Mouse (Mus musculus): ENCODE data around the gene Rad51b. TPM values are rescaled to one million over a fixed set of nuclear protein-coding genes. Genes with fewer than 3 reads are reported as not detected.

The Rad51b gene
- polyA plus RNA-seq, 1 experiment from 2014 or later, result 6.5 TPM

DNA sequence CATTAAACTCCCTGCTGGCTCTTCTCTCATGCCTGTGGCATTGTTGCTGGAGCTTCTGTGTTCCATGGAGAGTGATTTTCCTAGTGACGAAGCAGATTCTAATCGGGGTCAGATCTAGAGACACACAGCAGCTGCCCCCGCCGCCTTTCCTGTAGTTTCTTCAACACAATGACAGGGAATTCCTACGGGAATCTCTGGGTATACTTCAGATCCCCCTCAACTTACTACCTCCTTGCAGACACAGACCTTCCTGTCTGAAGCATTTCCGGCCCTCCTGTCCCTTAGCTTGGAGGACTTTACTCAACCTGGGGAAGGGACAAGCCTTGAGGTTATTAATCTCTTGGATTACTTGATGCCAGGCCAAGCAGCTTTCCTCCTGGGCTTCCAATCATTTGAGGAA is 499.2 kb downstream of the Rad51b start:
- WGBS, result 56% methylated on average over 6 of the region's 6 CpGs
- Histone ChIP-seq H3K4me1 (replicated peaks; ENCODE audit: control insufficient read depth, insufficient read depth, low read length) (no peaks in the 10 kb centered on the region), H3K27ac (ENCODE audit: low read depth, low read length) (no peak overlapping the region), H3K4me3 (ENCODE audit: low read depth, low read length) (no peak overlapping the region), H3K4me2 (replicated peaks; ENCODE audit: low read depth, low read length) (no peak overlapping the region), H3K27me3 (ENCODE audit: control insufficient read depth, insufficient read depth, low read length) (no peaks in the 10 kb centered on the region), H3K36me3 (ENCODE audit: control insufficient read depth, insufficient read depth, low read length) (no peaks in the 10 kb centered on the region), H3K9me3 (ENCODE audit: control insufficient read depth, low read length) (no peaks in the 10 kb centered on the region), H3K9ac (ENCODE audit: low read depth, low read length) (no peak overlapping the region)
- no peak for ATAC-seq (ENCODE audit: low FRiP score)
- no peak for DNase-seq (ENCODE audit: low spot score)

DNA sequence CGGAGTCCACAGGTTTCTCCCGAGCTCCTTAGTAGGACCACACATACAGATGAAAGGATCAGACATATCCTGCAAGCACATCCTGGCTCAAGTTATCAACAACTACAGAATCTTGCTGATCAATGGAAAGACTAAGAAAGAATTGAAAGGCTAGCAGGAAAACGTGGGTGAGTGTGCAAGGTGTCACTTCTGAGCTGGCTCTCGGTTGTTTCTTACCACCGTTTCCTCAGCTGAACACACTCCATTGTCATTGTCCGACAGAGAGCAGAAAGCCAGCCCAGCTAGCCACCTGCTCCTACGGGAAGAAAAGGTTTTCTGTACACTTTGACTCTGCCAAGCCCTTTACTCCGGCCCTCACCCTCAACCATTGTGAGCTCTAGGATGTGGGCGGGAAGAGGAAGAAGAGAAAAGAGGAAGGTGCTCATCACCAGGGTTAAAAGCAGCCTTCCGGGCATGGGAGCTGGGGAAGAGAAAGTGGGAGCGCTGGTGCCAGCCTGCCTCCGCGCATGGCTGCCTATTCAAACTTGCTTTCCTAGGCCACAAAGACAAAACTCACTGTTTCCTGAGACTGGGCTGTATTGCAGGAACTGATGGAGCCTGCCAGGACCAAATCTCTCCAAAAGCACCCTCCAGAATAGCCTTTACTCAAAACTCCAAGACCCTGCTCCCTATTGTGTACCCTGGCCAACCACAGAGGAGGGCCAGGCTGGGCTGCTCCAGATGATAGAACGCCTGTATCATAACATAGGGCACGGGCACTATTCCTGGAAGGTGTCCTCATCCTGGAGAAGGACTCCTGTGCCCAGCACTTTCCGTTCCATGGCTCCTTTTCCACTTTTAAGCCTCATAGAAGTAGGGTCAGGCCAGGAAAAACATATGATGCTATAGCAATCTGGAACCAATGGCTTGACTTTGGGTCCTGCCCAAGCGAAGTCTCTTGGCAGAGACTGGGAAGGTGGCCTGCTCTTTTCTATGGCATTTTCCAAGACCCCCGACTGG is 500.0 kb downstream of the Rad51b start:
- Histone ChIP-seq H3K9ac (ENCODE audit: low read depth, low read length) (no peak overlapping the region), H3K27me3 (ENCODE audit: control insufficient read depth, insufficient read depth, low read length) (no peaks in the 10 kb centered on the region), H3K36me3 (ENCODE audit: control insufficient read depth, insufficient read depth, low read length) (no peaks in the 10 kb centered on the region), H3K9me3 (ENCODE audit: control insufficient read depth, low read length) (no peaks in the 10 kb centered on the region), H3K4me3 (ENCODE audit: low read depth, low read length) (no peak overlapping the region), H3K4me1 (replicated peaks; ENCODE audit: control insufficient read depth, insufficient read depth, low read length) (no peaks in the 10 kb centered on the region), H3K27ac (ENCODE audit: low read depth, low read length) (no peak overlapping the region), H3K4me2 (replicated peaks; ENCODE audit: low read depth, low read length) (no peak overlapping the region)
- 73% methylated on average over 18 of the region's 18 CpGs for WGBS
- no peak for ATAC-seq (ENCODE audit: low FRiP score)
- DNase-seq (ENCODE audit: low spot score), result no peak

DNA sequence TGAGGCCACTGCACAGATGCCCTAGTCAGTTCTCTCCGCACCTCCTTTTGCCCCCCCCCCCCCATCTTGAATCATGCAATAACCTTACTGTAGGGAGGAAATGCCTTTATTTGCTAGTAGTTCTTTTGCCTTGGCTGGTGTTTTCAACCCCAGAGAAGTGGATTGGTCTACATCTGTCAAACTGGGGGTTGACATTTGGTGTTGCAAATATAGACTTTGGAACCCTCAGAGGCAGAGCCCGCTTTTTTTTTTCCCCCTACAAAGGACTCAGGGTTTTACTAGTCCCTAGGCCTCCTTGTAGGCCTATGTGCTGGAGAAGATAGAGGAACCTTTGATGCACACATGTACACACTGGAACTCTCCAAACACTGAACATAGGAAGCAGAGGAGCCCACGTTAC is 501.4 kb downstream of the Rad51b start:
- Histone ChIP-seq H3K4me2 (replicated peaks; ENCODE audit: low read depth, low read length) (no peak overlapping the region), H3K4me1 (replicated peaks; ENCODE audit: control insufficient read depth, insufficient read depth, low read length) (no peaks in the 10 kb centered on the region), H3K27me3 (ENCODE audit: control insufficient read depth, insufficient read depth, low read length) (no peaks in the 10 kb centered on the region), H3K4me3 (ENCODE audit: low read depth, low read length) (no peak overlapping the region), H3K9me3 (ENCODE audit: control insufficient read depth, low read length) (no peaks in the 10 kb centered on the region), H3K36me3 (ENCODE audit: control insufficient read depth, insufficient read depth, low read length) (no peaks in the 10 kb centered on the region), H3K27ac (ENCODE audit: low read depth, low read length) (no peak overlapping the region), H3K9ac (ENCODE audit: low read depth, low read length) (no peak overlapping the region)
- WGBS, result 90% methylated on average over 3 of the region's 3 CpGs
- no peak for DNase-seq (ENCODE audit: low spot score)
- ATAC-seq (ENCODE audit: low FRiP score), result no peak

DNA sequence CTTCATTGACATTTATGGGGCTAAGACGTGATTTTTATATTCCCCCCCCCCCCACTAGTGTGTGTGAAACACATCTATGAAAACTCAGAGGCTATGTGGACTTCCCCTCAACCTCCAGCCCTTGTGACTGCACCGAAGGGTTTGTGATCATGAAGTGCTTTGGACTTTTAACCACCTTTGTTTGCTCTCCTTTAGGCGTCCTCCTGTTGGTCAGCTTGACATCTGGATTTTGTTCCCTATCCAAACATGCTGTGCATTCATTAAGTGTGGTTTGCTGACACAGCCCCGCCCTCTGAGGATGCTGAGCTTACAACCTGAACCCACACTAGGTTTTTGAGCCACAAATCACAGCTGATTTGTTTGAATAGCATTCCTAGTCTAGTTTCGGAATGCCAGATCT is 502.3 kb downstream of the Rad51b start:
- Histone ChIP-seq H3K4me3 (ENCODE audit: low read depth, low read length) (no peak overlapping the region), H3K4me2 (replicated peaks; ENCODE audit: low read depth, low read length) (no peak overlapping the region), H3K4me1 (replicated peaks; ENCODE audit: control insufficient read depth, insufficient read depth, low read length) (peaks cover 1% of the 10 kb centered on the region; the same call in 1 of the 2 replicates), H3K36me3 (ENCODE audit: control insufficient read depth, insufficient read depth, low read length) (no peaks in the 10 kb centered on the region), H3K27me3 (ENCODE audit: control insufficient read depth, insufficient read depth, low read length) (no peaks in the 10 kb centered on the region), H3K9me3 (ENCODE audit: control insufficient read depth, low read length) (no peaks in the 10 kb centered on the region), H3K9ac (ENCODE audit: low read depth, low read length) (no peak overlapping the region), H3K27ac (ENCODE audit: low read depth, low read length) (no peak overlapping the region)
- DNase-seq (ENCODE audit: low spot score) (no peak), ATAC-seq (ENCODE audit: low FRiP score) (no peak)
- 62% methylated on average over 5 of the region's 5 CpGs for WGBS

DNA sequence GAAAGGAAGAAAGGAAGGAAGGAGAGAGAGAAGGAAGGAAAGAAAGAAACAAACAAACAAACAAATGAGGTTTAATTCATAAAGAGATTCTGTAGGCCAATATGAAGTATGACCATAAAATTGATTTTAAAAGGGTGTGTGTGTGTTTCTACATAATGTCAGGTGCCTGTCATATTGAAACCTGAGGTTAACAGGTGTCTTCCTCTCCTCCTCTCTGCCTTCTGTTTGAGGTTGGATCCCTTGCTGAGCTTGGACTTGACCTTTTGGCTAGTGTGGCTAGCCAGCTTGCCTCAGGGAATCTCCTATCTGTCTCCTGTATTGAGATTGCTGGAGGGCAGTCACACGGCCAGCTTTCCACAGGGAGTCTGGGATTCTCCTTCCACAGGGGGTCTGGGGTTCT is 506.6 kb downstream of the Rad51b start:
- no peak overlapping the region for H3K27ac ChIP-seq (ENCODE audit: low read depth, low read length)
- H3K4me2 ChIP-seq (replicated peaks; ENCODE audit: low read depth, low read length), result no peak overlapping the region
- 69% methylated on average over 1 of the region's 1 CpGs for WGBS
- H3K9me3 ChIP-seq (ENCODE audit: control insufficient read depth, low read length), result no peaks in the 10 kb centered on the region
- H3K9ac ChIP-seq (ENCODE audit: low read depth, low read length), result no peak overlapping the region
- DNase-seq (ENCODE audit: low spot score) (no peak), ATAC-seq (ENCODE audit: low FRiP score) (no peak)
- H3K36me3 ChIP-seq (ENCODE audit: control insufficient read depth, insufficient read depth, low read length), result no peaks in the 10 kb centered on the region
- no peaks in the 10 kb centered on the region for H3K27me3 ChIP-seq (ENCODE audit: control insufficient read depth, insufficient read depth, low read length)
- no peak overlapping the region for H3K4me3 ChIP-seq (ENCODE audit: low read depth, low read length)
- peaks cover 12% of the 10 kb centered on the region for H3K4me1 ChIP-seq (replicated peaks; ENCODE audit: control insufficient read depth, insufficient read depth, low read length)

DNA sequence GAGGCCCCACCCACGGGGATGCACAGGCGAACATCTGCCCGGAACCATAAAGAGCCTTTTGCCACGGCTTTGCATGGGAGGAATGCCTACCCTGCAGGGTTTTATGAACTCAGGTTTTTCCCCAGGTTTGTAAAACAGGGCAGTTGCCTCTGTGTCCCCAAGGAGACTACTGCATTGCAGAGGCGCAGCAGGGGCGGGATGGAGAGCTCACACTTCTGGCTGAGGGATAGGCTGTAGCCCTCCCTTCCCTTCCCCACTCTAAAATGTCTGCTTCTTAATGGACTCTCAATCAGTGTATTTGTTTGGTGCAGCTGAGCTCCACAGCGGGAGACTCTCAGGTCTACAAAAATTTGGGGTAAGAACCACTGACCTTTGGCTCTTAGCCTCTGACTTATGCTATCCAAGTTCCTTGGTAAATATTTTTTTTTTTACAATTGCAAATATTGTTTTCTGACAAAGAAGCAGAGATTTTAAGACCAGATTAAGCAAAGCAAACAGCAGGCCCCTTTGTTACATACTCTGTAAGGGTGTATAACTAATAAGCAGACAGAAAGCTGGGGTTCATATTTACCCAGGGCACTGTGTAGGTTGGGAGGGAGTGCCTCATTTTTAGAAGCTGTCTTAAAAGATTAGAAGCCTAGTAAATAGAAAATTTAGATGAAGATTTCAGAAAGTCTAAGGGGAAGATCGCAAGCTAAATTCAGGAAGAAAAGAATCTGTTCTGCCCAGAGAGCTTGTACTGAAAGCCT is 507.9 kb downstream of the Rad51b start:
- H3K36me3 ChIP-seq (ENCODE audit: control insufficient read depth, insufficient read depth, low read length), result no peaks in the 10 kb centered on the region
- 0 out of 2 replicates have a peak overlapping the region, but pooled peaks have one; percentile 31 for H3K9ac ChIP-seq (ENCODE audit: low read depth, low read length)
- no peak overlapping the region; the same call in 1 of the 2 replicates for H3K4me2 ChIP-seq (replicated peaks; ENCODE audit: low read depth, low read length)
- 16% methylated on average over 8 of the region's 8 CpGs for WGBS
- no peaks in the 10 kb centered on the region for H3K27me3 ChIP-seq (ENCODE audit: control insufficient read depth, insufficient read depth, low read length)
- H3K9me3 ChIP-seq (ENCODE audit: control insufficient read depth, low read length), result no peaks in the 10 kb centered on the region
- no peak for DNase-seq (ENCODE audit: low spot score)
- peak overlapping the region; percentile 48 for H3K27ac ChIP-seq (ENCODE audit: low read depth, low read length)
- H3K4me1 ChIP-seq (replicated peaks; ENCODE audit: control insufficient read depth, insufficient read depth, low read length), result peaks cover 12% of the 10 kb centered on the region
- H3K4me3 ChIP-seq (ENCODE audit: low read depth, low read length), result no peak overlapping the region
- ATAC-seq (ENCODE audit: low FRiP score), result peak; percentile 77

DNA sequence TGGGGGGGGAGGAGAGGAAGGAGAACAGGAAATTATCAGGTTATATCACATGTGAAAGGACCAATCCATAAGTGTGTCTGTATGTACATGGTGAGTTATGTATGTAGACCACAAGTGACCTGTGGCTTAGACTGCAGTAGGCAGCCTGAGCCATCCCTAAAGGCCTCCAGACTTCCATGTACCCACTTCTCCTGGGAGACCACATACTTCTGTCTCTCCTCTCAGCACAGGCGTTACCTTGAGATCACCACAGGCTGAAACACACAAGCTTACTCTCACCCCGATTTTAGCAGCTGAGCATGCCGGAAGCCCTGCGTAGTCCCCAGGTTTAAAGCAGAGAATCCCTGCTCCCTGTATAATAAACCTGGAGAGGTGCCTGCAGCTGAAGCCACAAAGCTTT is 509.9 kb downstream of the Rad51b start:
- Histone ChIP-seq H3K27me3 (ENCODE audit: control insufficient read depth, insufficient read depth, low read length) (peaks cover 5% of the 10 kb centered on the region; the same call in 1 of the 2 replicates), H3K36me3 (ENCODE audit: control insufficient read depth, insufficient read depth, low read length) (no peaks in the 10 kb centered on the region), H3K9ac (ENCODE audit: low read depth, low read length) (peak overlapping the region; percentile 48; the same call in 1 of the 2 replicates), H3K9me3 (ENCODE audit: control insufficient read depth, low read length) (no peaks in the 10 kb centered on the region), H3K27ac (ENCODE audit: low read depth, low read length) (peak overlapping the region; percentile 76), H3K4me1 (replicated peaks; ENCODE audit: control insufficient read depth, insufficient read depth, low read length) (peaks cover 15% of the 10 kb centered on the region), H3K4me2 (replicated peaks; ENCODE audit: low read depth, low read length) (no peak overlapping the region), H3K4me3 (ENCODE audit: low read depth, low read length) (no peak overlapping the region)
- WGBS, result 40% methylated on average over 4 of the region's 4 CpGs
- ATAC-seq (ENCODE audit: low FRiP score) (peak; percentile 39; the same call in 1 of the 2 replicates), DNase-seq (ENCODE audit: low spot score) (no peak)

DNA sequence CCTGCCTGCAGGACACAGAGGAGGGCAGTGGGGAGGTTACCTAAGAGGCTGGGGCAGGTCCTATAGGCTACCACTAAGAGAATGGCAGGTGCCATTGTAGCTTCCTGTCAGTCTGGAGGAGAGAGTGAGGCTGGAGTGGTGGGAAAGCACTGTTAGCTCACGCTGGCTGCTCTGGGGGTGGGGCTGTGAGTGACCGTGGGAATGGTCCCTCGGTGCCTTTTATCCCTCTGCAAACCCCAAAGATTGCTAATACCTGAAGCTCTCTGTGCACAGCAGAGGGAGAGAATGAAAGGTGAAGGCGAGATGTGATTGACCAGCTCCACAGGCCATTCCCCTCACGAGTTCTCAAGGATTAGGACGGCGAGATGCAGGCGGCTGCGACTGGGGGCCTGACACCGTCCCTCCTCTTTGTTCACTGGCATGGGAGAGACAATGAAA is 510.3 kb downstream of the Rad51b start:
- 8% methylated on average over 10 of the region's 10 CpGs for WGBS
- Histone ChIP-seq H3K36me3 (ENCODE audit: control insufficient read depth, insufficient read depth, low read length) (no peaks in the 10 kb centered on the region), H3K9ac (ENCODE audit: low read depth, low read length) (peak overlapping the region; percentile 48; the same call in 1 of the 2 replicates), H3K4me2 (replicated peaks; ENCODE audit: low read depth, low read length) (no peak overlapping the region), H3K4me3 (ENCODE audit: low read depth, low read length) (no peak overlapping the region), H3K4me1 (replicated peaks; ENCODE audit: control insufficient read depth, insufficient read depth, low read length) (peaks cover 15% of the 10 kb centered on the region), H3K27me3 (ENCODE audit: control insufficient read depth, insufficient read depth, low read length) (peaks cover 5% of the 10 kb centered on the region; the same call in 1 of the 2 replicates), H3K9me3 (ENCODE audit: control insufficient read depth, low read length) (no peaks in the 10 kb centered on the region), H3K27ac (ENCODE audit: low read depth, low read length) (peak overlapping the region; percentile 76)
- DNase-seq (ENCODE audit: low spot score) (peak; percentile 58), ATAC-seq (ENCODE audit: low FRiP score) (peak; percentile 32)

Data from hindbrain, embryonic 11.5 days (tissue).